Mouse (Mus musculus) liver, adult (tissue): ENCODE results near the gene Smco3.

ENCODE experiments used
- GATA4 ChIP-seq: IDR thresholded peaks from 2 replicates; pipeline ENCODE4 v1.6.1; 2014; ENCODE audit warnings: mild to moderate bottlenecking, low read length; ENCODE audit not compliant: insufficient replicate concordance

Gene Smco3

GRCm38 (mm10) chr6:136852762-136853161 is 17.5 kb upstream of the Smco3 start:
- TF ChIP-seq GATA4: no peak

- TF ChIP-seq GATA4: no peak
These were observed 17.1 kb upstream of the Smco3 start for GRCm38 (mm10) chr6:136852348-136852747.

DNA sequence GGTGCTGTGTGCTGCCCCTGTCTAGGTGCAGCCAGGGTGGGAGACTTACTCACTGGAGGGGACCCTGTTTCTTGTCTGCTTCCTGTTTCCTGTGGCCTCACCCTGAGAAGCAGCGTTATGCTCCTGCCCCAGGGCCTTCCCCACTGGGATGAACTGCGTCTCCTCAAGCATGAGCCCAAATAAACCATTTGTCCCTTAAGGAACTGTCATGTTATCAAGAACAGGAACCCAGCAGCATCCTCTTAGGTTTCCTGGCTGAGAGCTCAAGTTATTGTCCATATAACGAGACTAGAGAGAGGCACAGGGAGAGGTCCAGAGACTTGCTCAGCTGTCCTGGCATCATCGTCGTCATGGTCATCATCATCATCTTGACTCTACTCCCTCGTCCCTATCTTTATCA is 15.0 kb upstream of the Smco3 start:
- TF ChIP-seq GATA4: peak; percentile 71; the same call in 1 of the 2 replicates

DNA sequence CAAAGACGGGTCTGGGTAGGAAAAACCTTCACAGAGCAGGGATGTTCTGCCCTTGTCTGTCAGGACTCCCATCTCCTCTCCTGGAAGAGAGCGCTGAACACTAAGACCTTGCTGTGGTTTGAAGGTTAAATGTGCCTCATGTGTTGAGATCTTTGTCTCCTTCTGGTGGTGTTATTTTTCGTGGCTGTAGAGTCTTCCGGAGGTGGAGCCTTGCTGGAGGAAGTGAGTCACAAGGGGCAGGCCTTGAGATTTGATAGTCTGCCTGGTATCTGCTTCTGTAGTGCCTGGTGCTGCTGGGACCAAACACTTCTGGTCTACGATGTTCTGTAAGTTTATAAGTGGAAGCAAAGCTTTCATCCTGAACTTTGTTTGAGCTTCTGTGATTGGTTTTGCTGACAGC is 13.7 kb upstream of the Smco3 start:
- no peak for TF ChIP-seq GATA4

- TF ChIP-seq GATA4: no peak
These were observed 13.1 kb upstream of the Smco3 start for GRCm38 (mm10) chr6:136848399-136848798.

GRCm38 (mm10) chr6:136847790-136848189 is 12.5 kb upstream of the Smco3 start:
- no peak for TF ChIP-seq GATA4

DNA sequence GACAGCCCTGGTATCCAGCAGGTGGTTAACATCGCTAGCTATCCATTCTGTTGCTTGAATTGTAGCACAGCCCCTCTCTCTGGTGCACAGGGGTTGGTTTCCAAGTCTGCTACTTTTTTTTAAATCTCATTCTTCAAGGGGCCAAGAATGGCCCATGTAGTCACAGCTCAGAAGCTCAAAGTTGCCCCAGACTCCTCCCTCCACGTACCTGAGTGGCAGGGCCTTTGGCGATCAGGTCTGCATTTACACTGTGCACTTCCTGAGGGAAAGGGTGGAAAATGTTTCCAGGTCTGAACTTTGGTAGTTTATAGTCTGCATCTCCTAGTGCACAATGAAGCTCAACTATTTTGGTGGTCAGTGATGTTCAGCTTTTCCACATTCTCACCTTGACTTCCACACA is 12.0 kb upstream of the Smco3 start:
- no peak for TF ChIP-seq GATA4

GRCm38 (mm10) chr6:136845706-136846480 is 10.6 kb upstream of the Smco3 start:
- no peak for TF ChIP-seq GATA4

GRCm38 (mm10) chr6:136844903-136845302 is 9.7 kb upstream of the Smco3 start:
- no peak for TF ChIP-seq GATA4

DNA sequence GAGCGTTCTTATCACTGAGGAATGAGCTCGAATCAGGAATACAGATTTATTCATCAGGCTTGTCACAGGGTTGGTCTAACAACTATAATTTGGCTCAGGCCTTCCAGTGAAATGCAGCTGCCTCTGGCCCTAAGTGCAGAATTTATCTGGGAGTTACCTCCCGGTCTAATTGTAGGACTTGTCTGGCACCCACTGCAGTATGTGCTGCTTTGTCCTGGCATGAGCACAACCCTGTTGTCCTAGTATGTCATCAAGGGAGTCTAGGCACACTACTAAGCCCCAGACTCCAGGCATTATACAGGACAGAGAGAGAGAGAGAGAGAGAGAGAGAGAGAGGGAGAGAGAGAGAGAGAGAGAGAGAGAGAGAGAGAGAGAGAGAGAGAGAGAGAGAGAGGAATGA is 2.1 kb upstream of the Smco3 start:
- TF ChIP-seq GATA4: no peak

DNA sequence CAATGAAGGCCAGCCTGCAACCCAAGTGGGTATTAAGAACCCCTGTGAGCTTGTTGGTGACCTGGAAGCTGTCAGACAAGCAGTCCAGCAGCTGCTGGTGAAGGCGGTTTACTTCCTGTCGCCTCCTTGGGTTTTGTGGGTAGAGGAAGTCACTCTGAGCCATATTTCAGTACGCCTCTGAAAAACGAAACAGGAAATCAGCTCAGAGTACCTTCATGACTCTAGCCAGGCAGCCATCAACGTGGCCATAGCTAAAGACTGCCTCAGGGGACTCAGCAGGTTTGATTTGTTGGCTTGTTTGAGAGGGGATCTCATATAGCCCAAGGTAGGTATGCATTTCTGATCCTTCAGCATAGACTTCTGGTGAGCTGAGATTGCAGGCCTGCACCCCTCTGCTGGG is 3.5 kb downstream of the Smco3 start:
- TF ChIP-seq GATA4: no peak

- TF ChIP-seq GATA4: no peak
These were observed 6.6 kb downstream of the Smco3 start for GRCm38 (mm10) chr6:136828681-136829080.

GRCm38 (mm10) chr6:136827881-136828561 is 7.2 kb downstream of the Smco3 start, which contains the start of gene Wbp11:
Gene Wbp11, minus strand, starts transcription at chr6:136828233.
- no peak for TF ChIP-seq GATA4

- TF ChIP-seq GATA4: no peak
These were observed 7.8 kb downstream of the Smco3 start, which contains the start of gene BC049715 for GRCm38 (mm10) chr6:136827516-136827880. Gene BC049715, plus strand, starts transcription at chr6:136827626.

DNA sequence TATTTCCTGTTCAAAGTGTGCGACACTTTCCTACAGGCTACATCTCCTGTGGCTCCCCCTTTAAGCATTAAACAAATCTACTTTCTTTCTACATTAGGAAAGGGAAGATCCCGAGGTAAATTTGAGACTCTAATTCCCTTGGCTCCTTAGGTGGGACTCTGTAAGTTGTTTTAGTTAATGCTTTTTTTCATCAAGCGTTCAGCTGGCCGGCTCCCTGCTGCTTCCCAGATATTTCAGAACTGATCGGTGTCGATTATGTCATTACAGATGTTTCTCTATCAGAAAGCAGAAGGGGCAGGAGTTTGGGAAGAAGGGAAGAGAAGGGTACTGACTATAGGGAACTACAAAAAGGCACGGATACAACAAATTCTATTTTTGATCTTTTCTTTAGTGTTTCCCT is 8.1 kb downstream of the Smco3 start:
- TF ChIP-seq GATA4: no peak

- no peak for TF ChIP-seq GATA4
These were observed 10.3 kb downstream of the Smco3 start for GRCm38 (mm10) chr6:136824987-136825386.
